Mouse (Mus musculus): ENCODE results near the gene Dpf2. TPM values are rescaled to one million over a fixed set of nuclear protein-coding genes. Genes with fewer than 3 reads are reported as not detected.
A peak's percentile ranks its signal among the peaks of the same experiment; 100 is the strongest.

Dpf2 gene
- polyA plus RNA-seq, 1 experiment from 2014 or later: 171 TPM

GRCm38 (mm10) chr19:5912103-5913006 lies 455 bp downstream of the Dpf2 start:
- Histone ChIP-seq H3K4me1 (peaks cover 32% of the 10 kb centered on the region), H3K9me3 (no peaks in the 10 kb centered on the region), H3K27me3 (no peaks in the 10 kb centered on the region), H3K4me3 (peak overlapping the region; percentile 97), H3K36me3 (peaks cover 8% of the 10 kb centered on the region), H3K27ac (replicated peaks) (peak overlapping the region; percentile 84), H3K4me2 (replicated peaks) (peak overlapping the region; percentile 85), H3K9ac (replicated peaks) (peak overlapping the region; percentile 94)
- peak; percentile 93 for ATAC-seq (ENCODE audit: low FRiP score, low read depth)
- WGBS: under 1% methylated on average over 51 of the region's 59 CpGs

- H3K4me1 ChIP-seq: peaks cover 32% of the 10 kb centered on the region
- no peaks in the 10 kb centered on the region for H3K27me3 ChIP-seq
- H3K4me3 ChIP-seq: peak overlapping the region; percentile 97
- H3K9ac ChIP-seq (replicated peaks): peak overlapping the region; percentile 94
- H3K4me2 ChIP-seq (replicated peaks): peak overlapping the region; percentile 85
- H3K27ac ChIP-seq (replicated peaks): peak overlapping the region; percentile 84
- no peaks in the 10 kb centered on the region for H3K9me3 ChIP-seq
- no peak for ATAC-seq (ENCODE audit: low FRiP score, low read depth)
- 8% methylated on average over 14 of the region's 14 CpGs for WGBS
- peaks cover 11% of the 10 kb centered on the region for H3K36me3 ChIP-seq
Observed at GRCm38 (mm10) chr19:5911430-5912102, 1.2 kb downstream of the Dpf2 start.

GRCm38 (mm10) chr19:5910221-5910620 lies 2.6 kb downstream of the Dpf2 start:
- Histone ChIP-seq H3K4me3 (peak overlapping the region; percentile 26), H3K9ac (replicated peaks) (peak overlapping the region; percentile 45), H3K4me2 (replicated peaks) (peak overlapping the region; percentile 85), H3K27me3 (no peaks in the 10 kb centered on the region), H3K4me1 (peaks cover 32% of the 10 kb centered on the region), H3K27ac (replicated peaks) (peak overlapping the region; percentile 63), H3K9me3 (no peaks in the 10 kb centered on the region), H3K36me3 (peaks cover 25% of the 10 kb centered on the region)
- ATAC-seq (ENCODE audit: low FRiP score, low read depth): no peak
- 59% methylated on average over 6 of the region's 6 CpGs for WGBS

GRCm38 (mm10) chr19:5907275-5907674 lies 5.5 kb downstream of the Dpf2 start:
- no peaks in the 10 kb centered on the region for H3K9me3 ChIP-seq
- no peak overlapping the region for H3K27ac ChIP-seq (replicated peaks)
- no peaks in the 10 kb centered on the region for H3K27me3 ChIP-seq
- 87% methylated on average over 3 of the region's 3 CpGs for WGBS
- H3K4me1 ChIP-seq: peaks cover 22% of the 10 kb centered on the region
- peaks cover 54% of the 10 kb centered on the region for H3K36me3 ChIP-seq
- no peak overlapping the region for H3K4me2 ChIP-seq (replicated peaks)
- H3K4me3 ChIP-seq: no peak overlapping the region
- H3K9ac ChIP-seq (replicated peaks): no peak overlapping the region
- ATAC-seq (ENCODE audit: low FRiP score, low read depth): no peak

GRCm38 (mm10) chr19:5894002-5894678 lies 18.7 kb downstream of the Dpf2 start, which contains the start of gene Tigd3:
Gene Tigd3, minus strand, starts transcription at chr19:5894149.
- H3K36me3 ChIP-seq: peaks cover 42% of the 10 kb centered on the region
- 4% methylated on average over 36 of the region's 36 CpGs for WGBS
- H3K27me3 ChIP-seq: no peaks in the 10 kb centered on the region
- peak within 1 kb of the TSS; percentile 81 for H3K4me2 ChIP-seq (replicated peaks)
- no peaks in the 10 kb centered on the region for H3K9me3 ChIP-seq
- ATAC-seq (ENCODE audit: low FRiP score, low read depth): peak; percentile 96
- H3K9ac ChIP-seq (replicated peaks): peak within 1 kb of the TSS; percentile 86
- 0 out of 2 replicates have a peak within 1 kb of the TSS, but pooled peaks have one; percentile 63 for H3K27ac ChIP-seq (replicated peaks)
- H3K4me1 ChIP-seq: peaks cover 30% of the 10 kb centered on the region
- peak within 1 kb of the TSS; percentile 67 for H3K4me3 ChIP-seq

- Histone ChIP-seq H3K4me3 (peak overlapping the region; percentile 67), H3K27me3 (no peaks in the 10 kb centered on the region), H3K36me3 (peaks cover 38% of the 10 kb centered on the region), H3K9me3 (no peaks in the 10 kb centered on the region), H3K27ac (replicated peaks) (0 out of 2 replicates have a peak overlapping the region, but pooled peaks have one; percentile 63), H3K9ac (replicated peaks) (peak overlapping the region; percentile 86), H3K4me1 (peaks cover 30% of the 10 kb centered on the region), H3K4me2 (replicated peaks) (peak overlapping the region; percentile 81)
- no peak; the same call in none of the 2 replicates for ATAC-seq (ENCODE audit: low FRiP score, low read depth)
- WGBS: 7% methylated on average over 31 of the region's 31 CpGs
Observed at GRCm38 (mm10) chr19:5893282-5894001, 19.4 kb downstream of the Dpf2 start.

GRCm38 (mm10) chr19:5892735-5893134 lies 20.1 kb downstream of the Dpf2 start:
- ATAC-seq (ENCODE audit: low FRiP score, low read depth): no peak
- Histone ChIP-seq H3K27ac (replicated peaks) (no peak overlapping the region), H3K4me1 (peaks cover 30% of the 10 kb centered on the region), H3K9ac (replicated peaks) (peak overlapping the region; percentile 86), H3K4me2 (replicated peaks) (peak overlapping the region; percentile 81), H3K36me3 (peaks cover 33% of the 10 kb centered on the region), H3K4me3 (peak overlapping the region; percentile 67), H3K27me3 (no peaks in the 10 kb centered on the region), H3K9me3 (no peaks in the 10 kb centered on the region)
- WGBS: 94% methylated on average over 13 of the region's 13 CpGs

- Histone ChIP-seq H3K4me2 (replicated peaks) (no peak overlapping the region), H3K4me1 (peaks cover 30% of the 10 kb centered on the region), H3K9me3 (no peaks in the 10 kb centered on the region), H3K9ac (replicated peaks) (no peak overlapping the region), H3K4me3 (no peak overlapping the region), H3K27ac (replicated peaks) (no peak overlapping the region), H3K36me3 (peaks cover 33% of the 10 kb centered on the region), H3K27me3 (no peaks in the 10 kb centered on the region)
- no peak for ATAC-seq (ENCODE audit: low FRiP score, low read depth)
- 97% methylated on average over 7 of the region's 7 CpGs for WGBS
Observed at GRCm38 (mm10) chr19:5892262-5892661, 20.5 kb downstream of the Dpf2 start.

- no peak for ATAC-seq (ENCODE audit: low FRiP score, low read depth)
- Histone ChIP-seq H3K4me2 (replicated peaks) (no peak overlapping the region), H3K9ac (replicated peaks) (no peak overlapping the region), H3K27me3 (no peaks in the 10 kb centered on the region), H3K4me1 (peaks cover 30% of the 10 kb centered on the region), H3K9me3 (no peaks in the 10 kb centered on the region), H3K4me3 (no peak overlapping the region), H3K36me3 (peaks cover 30% of the 10 kb centered on the region), H3K27ac (replicated peaks) (no peak overlapping the region)
- WGBS: 92% methylated on average over 12 of the region's 12 CpGs
Observed at GRCm38 (mm10) chr19:5891521-5892258, 21.1 kb downstream of the Dpf2 start.

- H3K4me3 ChIP-seq: no peak overlapping the region
- no peaks in the 10 kb centered on the region for H3K27me3 ChIP-seq
- H3K9me3 ChIP-seq: no peaks in the 10 kb centered on the region
- WGBS: 79% methylated on average over 4 of the region's 4 CpGs
- H3K27ac ChIP-seq (replicated peaks): no peak overlapping the region
- no peak overlapping the region for H3K4me2 ChIP-seq (replicated peaks)
- no peak overlapping the region for H3K9ac ChIP-seq (replicated peaks)
- ATAC-seq (ENCODE audit: low FRiP score, low read depth): no peak
- H3K36me3 ChIP-seq: peaks cover 16% of the 10 kb centered on the region
- peaks cover 25% of the 10 kb centered on the region for H3K4me1 ChIP-seq
Observed at GRCm38 (mm10) chr19:5889211-5889610, 23.6 kb downstream of the Dpf2 start.
